Mouse (Mus musculus) retina, adult 2 months (tissue): ENCODE data around the gene Ddx6.
A peak's percentile ranks its signal among the peaks of the same experiment; 100 is the strongest.

Source experiments
- DNase-seq: peaks from one replicate; pipeline ENCODE4 v3.0.0-alpha.2; 2012; ENCODE audit warnings: low read depth, low spot score

Gene Ddx6

GRCm38 (mm10) chr9:44640646-44641357 lies 36.1 kb downstream of the Ddx6 start:
- no peak for DNase-seq

DNA sequence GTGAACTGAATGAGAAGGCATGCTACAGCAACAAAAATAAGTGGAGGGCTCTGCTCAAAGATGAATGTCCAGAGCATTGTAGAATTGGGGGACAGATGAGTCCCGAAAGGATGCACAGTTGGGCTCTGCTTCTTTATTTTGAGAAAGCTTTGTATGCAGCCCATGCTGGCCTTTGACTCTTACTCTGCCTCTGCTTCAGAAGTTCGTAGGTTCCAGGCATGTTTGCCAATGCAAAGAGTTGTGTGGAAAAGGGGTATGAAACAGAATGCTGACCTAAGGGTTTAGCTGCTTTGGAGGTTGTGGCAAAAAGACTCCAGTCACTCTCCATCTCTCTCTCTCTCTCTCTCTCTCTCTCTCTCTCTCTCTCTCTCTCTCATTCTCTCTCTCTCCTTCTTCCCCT lies 36.9 kb downstream of the Ddx6 start:
- no peak for DNase-seq

- no peak for DNase-seq
These were observed 38.4 kb downstream of the Ddx6 start for GRCm38 (mm10) chr9:44643103-44643502.

- no peak for DNase-seq
These were observed 39.5 kb downstream of the Ddx6 start for GRCm38 (mm10) chr9:44644186-44644585.

- DNase-seq, result no peak
These were observed 40.8 kb downstream of the Ddx6 start for GRCm38 (mm10) chr9:44645481-44645880.

DNA sequence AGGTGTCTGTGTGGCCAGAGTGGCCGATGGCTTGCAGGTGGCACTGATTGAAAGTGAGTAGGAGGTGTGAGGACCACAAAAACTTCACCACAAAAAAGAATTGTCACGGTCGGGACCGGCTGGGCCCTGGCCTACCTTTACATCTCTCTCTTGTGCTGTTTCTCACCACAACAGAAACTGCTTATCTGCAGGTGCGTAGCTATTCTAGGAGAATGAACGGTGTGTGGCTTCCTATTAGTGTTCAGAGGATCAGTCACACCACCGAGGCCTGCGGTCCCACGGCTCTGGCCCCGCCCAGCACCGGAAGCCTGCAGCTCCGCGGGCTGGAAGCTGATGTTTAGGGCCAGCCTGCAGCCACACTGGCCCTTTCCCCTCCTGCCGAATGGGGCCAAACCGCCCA lies 41.2 kb downstream of the Ddx6 start:
- DNase-seq, result no peak

- DNase-seq, result no peak
These were observed 41.7 kb downstream of the Ddx6 start for GRCm38 (mm10) chr9:44646366-44646765.

DNA sequence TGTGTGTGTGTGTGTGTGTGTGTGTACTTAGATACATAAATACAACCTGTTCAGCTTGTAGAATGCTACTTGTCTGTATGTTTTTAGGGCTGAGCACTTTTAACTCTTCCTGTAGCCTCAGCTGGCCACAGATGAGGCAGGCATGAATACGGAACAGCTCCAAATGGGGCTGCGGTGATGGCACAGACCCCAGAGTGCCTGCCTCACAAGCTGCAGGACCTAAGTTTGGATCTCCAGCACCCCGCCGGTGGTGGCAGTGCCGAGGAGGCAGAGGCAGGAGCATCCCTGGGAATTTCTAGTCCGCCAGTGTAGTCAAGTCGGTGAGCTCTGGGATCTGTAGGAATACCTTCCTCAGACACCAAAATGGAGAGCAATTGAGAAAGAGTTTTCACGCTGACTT lies 42.3 kb downstream of the Ddx6 start:
- DNase-seq, result no peak

DNA sequence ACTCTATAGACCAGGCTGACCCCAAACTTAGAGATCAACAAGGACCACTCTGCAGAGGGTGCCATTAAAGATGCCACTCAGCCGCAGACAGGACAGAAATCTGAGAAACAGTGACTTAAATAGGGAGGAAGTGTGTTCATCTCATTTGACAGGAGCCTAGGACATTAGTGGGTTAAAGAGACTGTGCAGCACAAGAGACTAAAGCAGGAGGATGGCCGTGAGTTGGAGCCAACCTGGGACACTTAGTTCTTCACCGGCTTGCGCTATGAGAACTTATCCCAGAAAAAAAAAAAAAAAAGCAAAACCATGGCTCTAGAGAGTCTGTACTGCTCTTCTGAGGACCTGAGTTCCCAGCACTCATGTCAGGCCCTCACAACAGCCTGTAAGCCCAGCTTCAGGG lies 43.0 kb downstream of the Ddx6 start:
- no peak for DNase-seq

- DNase-seq, result no peak
These were observed 44.2 kb downstream of the Ddx6 start for GRCm38 (mm10) chr9:44648881-44649281.

- no peak for DNase-seq
These were observed 47.3 kb downstream of the Ddx6 start for GRCm38 (mm10) chr9:44652027-44652426.

DNA sequence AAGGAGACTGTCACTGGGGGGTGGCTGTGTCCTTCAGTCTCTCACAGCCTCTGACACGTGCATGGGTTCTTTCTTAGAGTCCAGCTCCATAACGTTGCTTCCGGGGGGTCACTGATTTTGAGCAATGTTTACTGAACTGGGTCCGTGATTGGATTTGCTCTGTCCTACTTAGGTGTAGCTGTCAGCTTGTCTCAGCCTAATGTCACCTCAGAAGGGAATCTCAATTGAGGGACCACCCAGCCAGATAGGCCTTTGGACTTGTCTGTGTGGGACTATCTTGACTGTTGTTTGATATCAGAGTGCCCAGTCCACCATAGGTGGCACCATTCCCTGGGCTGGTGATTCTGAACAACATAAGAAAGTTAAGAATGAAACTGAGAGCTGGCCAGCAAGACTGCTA lies 49.2 kb downstream of the Ddx6 start:
- no peak for DNase-seq

- peak; percentile 34 for DNase-seq
These were observed 50.7 kb downstream of the Ddx6 start for GRCm38 (mm10) chr9:44655098-44656066.

DNA sequence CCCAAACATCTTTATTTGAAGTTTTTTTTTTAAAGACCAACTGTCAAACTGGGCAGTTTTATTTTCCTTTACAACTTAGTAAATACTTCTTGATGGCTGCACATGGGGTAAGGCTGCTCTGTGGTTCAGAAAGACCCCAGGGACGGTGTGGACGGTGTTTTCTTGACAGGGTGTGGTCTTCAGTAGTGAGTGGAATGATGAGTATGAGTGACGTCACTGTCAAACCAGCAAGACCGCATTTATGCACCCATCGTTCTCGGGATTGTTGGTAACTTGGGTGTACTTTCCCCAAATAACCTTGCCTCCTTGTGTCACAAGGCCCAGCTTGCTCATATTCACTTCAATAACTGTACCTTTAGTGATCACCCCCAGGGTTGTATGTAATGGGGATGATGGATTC lies 59.0 kb downstream of the Ddx6 start:
- DNase-seq, result no peak

DNA sequence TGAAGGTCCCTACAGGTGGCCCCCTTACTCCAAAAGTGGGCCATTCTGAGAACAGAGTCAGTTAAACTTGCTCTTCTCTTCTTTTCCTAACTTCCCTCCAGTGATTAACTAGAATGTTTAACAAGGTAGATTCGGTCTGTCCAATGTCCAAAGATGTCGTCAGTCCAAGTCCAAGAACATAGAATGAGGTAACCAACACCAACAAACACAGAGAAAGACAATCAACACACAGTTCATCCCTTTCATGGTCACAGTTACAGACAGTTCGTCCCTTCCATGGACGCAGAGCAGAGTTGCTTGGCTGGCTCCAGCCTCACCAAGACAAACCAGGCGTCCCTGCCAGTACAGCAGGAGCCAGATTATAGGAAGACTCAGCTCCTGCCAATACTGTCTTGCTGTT lies 66.7 kb downstream of the Ddx6 start:
- DNase-seq, result no peak

DNA sequence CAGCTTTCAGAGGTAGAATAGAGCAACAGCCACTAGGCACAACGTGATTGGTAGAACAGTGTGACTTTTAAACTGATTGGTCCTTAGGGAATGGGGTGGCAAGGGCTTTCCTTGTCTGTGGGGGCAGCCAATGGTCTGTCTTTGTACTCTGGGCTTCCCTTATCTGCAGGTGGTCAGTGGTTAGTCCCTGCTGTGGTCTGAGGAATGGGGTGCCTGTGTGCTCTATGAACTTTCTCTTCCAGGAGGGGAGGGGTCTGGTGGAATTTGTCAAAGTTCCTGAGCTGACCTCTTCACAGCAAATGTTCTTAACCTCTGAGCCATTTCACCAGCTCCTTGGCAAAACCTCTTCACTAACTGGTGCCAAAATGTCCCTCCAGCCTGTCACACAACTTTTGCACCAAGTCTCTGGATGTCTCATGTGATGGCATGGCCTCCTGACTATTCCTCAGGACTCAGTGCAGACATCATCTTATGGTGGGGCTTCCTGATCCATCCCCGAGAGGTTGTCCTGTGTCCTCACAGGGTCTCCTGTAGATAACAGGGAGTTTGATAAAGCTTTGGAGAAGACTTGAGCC lies 67.7 kb downstream of the Ddx6 start:
- no peak for DNase-seq

DNA sequence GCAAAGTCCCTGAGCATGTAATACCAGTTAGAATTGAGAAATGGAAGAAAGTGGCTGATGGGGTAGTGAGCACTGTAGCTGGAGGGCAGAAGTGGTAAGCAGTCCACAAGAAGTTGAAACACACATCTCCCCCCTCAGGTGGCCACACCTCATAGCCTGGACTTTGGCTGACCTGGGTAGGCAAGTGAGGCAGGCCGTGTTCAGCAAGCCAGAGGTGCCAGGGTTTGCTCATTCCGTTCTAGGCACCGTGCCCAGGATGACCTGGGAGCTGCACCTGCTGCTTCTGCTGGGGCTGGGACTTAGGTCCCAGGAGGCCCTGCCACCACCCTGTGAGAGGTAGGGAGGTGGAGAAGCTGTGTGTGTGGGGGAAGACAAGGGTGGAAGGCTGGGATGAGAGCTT lies 68.3 kb downstream of the Ddx6 start, which contains the start of gene Treh:
TSS of gene Treh (plus strand) at position 229 of the 400 bp plus-strand sequence.
- no peak for DNase-seq

GRCm38 (mm10) chr9:44678288-44678871 lies 73.7 kb downstream of the Ddx6 start:
- DNase-seq, result no peak

GRCm38 (mm10) chr9:44679565-44679964 lies 74.9 kb downstream of the Ddx6 start:
- no peak for DNase-seq

GRCm38 (mm10) chr9:44683046-44683445 lies 78.4 kb downstream of the Ddx6 start:
- no peak for DNase-seq

DNA sequence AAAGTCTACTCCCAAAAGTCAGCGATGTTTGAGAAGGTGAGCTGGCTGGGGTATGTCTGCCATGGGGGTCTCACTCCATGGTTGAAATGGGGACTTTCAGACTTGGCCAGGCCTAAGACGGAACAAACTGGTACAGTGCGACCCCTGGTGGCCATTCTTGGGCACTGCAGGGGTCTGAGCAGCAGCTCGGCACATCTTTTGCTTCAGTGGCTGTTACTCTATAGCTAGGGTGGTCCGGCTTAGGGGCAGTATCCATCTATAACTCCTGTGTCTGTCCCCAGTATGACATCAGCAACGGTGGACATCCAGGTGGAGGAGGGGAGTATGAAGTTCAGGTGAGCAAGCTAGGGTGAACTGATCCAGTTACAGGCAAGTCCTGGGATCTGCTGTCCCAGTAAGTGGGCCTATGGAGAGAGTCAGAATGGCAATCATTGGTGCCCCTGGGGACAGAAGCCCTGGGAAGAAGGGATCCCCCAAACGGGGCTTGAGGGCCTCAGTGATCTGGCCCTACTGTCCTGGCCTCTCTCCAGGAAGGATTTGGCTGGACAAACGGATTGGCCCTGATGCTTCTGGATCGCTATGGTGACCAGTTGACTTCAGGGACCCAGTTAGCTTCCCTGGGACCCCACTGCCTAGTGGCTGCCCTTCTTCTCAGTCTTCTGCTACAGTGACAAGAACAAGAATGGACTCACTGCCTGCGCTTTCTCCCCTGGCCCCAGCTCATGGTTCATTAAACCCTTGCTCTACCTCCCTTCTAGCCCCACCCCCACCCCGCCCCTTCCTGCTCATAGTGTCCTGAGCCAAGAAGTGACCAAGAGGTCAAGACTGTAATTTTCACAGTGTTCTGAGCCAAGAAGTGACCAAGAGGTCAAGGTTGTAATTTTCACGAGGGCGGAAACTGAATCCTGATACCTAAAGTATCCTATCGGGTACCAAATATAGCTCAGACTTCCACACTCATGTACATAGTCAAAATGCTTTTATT lies 80.9 kb downstream of the Ddx6 start:
- DNase-seq, result peak; percentile 15
